Comparison of ENCODE assay signal across 17 mouse cellular contexts in genomic region chr7:71464127-71464526, GRCm38 (mm10).
"Had no signal": no experiment of that assay in that cellular context is flagged by ENCODE, and none has a peak within 500 bp of the region (broad histone marks: within the 10 kb centered on the region; RNA-seq: fewer than 3 reads in every experiment).

No protein-coding gene starts in this region.

- H3K27ac ChIP-seq: intestine, embryonic 15.5 days; limb, embryonic 12.5 days; limb, embryonic 15.5 days; liver, embryonic 14.5 days; stomach, postnatal 0 days had no signal

- H3K4me2 ChIP-seq: intestine, embryonic 15.5 days; limb, embryonic 12.5 days; limb, embryonic 15.5 days; liver, embryonic 11.5 days; midbrain, embryonic 11.5 days had no signal

- H3K27me3 ChIP-seq: intestine, embryonic 15.5 days; limb, embryonic 12.5 days; limb, embryonic 15.5 days had no signal

- H3K4me1 ChIP-seq: intestine, embryonic 15.5 days; limb, embryonic 12.5 days; limb, embryonic 15.5 days had no signal

- H3K9ac ChIP-seq: intestine, embryonic 15.5 days; limb, embryonic 12.5 days; limb, embryonic 15.5 days; liver, embryonic 14.5 days; liver, postnatal 0 days had no signal

- H3K4me3 ChIP-seq: intestine, embryonic 15.5 days; limb, embryonic 12.5 days; limb, embryonic 15.5 days had no signal

- H3K36me3 ChIP-seq: intestine, embryonic 15.5 days; limb, embryonic 12.5 days; limb, embryonic 15.5 days had no signal

- DNase-seq: kidney, adult 11 months; kidney, adult 8-10 months; kidney, postnatal 14 days; kidney, postnatal 4 days; left cerebral cortex, postnatal 4 days; liver, postnatal 0 days; midbrain, embryonic 14.5 days; thymus, adult 2 months; thymus, postnatal 14 days; thymus, postnatal 4 days had no signal

- ATAC-seq: intestine, embryonic 15.5 days had no signal

- H3K9me3 ChIP-seq: intestine, embryonic 15.5 days; limb, embryonic 12.5 days; limb, embryonic 15.5 days had no signal
